Mouse (Mus musculus): Measurements from ENCODE around the gene Mvp. TPM values are rescaled to one million over a fixed set of nuclear protein-coding genes. Genes with fewer than 3 reads are reported as not detected.

The Mvp gene
- total and polyA plus RNA-seq, 3 experiments, result 19.8 to 20.6 TPM; not detected in 1

GRCm38 (mm10) chr7:127024755-127025555 lies 10.5 kb upstream of the Mvp start:
- Histone ChIP-seq H3K36me3 (ENCODE audit: control insufficient read depth in 1 of 2, insufficient read depth in 2 of 2, low read length in 2 of 2) (peaks cover 10 to 34% of the 10 kb centered on the region in 2 experiments), H3K4me1 (ENCODE audit: control insufficient read depth in 1 of 2, insufficient read depth in 2 of 2, low read length in 2 of 2) (peaks cover 11 to 34% of the 10 kb centered on the region in 2 experiments; a peak in 3 of 4 replicates), H3K79me2 (ENCODE audit: control insufficient read depth, insufficient read depth, low read length, poor library complexity) (peaks cover 41% of the 10 kb centered on the region), H3K9me3 (replicated peaks; ENCODE audit: insufficient read depth, low read length) (no peaks in the 10 kb centered on the region), H3K4me3 (ENCODE audit: control insufficient read depth in 1 of 2, insufficient read depth in 1 of 2, low read depth in 2 of 2, low read length in 2 of 2) (peak overlapping the region; percentile 59 to 86), H3K9ac (ENCODE audit: control insufficient read depth, low read depth, low read length, poor library complexity, severe bottlenecking) (peak overlapping the region; percentile 97), H3K27ac (ENCODE audit: control insufficient read depth, low read depth, low read length) (peak overlapping the region; percentile 93), H3K27me3 (ENCODE audit: control insufficient read depth in 1 of 2, insufficient read depth in 2 of 2, low read length in 2 of 2) (no peaks in the 10 kb centered on the region)
- peak; percentile 87 for DNase-seq (ENCODE audit: low read depth, low spot score)
- TF ChIP-seq POLR2A (IDR thresholded peaks at IDR 0.05; ENCODE audit: control insufficient read depth in 1 of 2, insufficient read depth in 1 of 2, low read depth in 1 of 2, low read length in 2 of 2, poor library complexity in 1 of 2) (peak; percentile 48 to 79; a peak in 2 of 4 replicates), MAX (IDR thresholded peaks at IDR 0.05; ENCODE audit: low read length) (peak; percentile 94), POLR2AphosphoS5 (IDR thresholded peaks at IDR 0.05; ENCODE audit: borderline replicate concordance, low read depth, low read length) (0 out of 2 replicates have a peak, but pooled peaks have one; percentile 37), MYC (IDR thresholded peaks at IDR 0.05; ENCODE audit: low read depth, low read length) (peak; percentile 88), ZC3H11A (IDR thresholded peaks at IDR 0.05; ENCODE audit: low read depth, low read length) (no peak), TBP (IDR thresholded peaks at IDR 0.05; ENCODE audit: low read depth, low read length) (peak; percentile 66; the same call in 1 of the 2 replicates), SMC3 (IDR thresholded peaks at IDR 0.05; ENCODE audit: low read depth, low read length) (peak; percentile 19), CTCF (IDR thresholded peaks at IDR 0.05 in 2 of 3, conservative IDR thresholded peaks at IDR 0.05 in 1 of 3; ENCODE audit: control insufficient read depth in 1 of 3, insufficient read depth in 1 of 3, low read depth in 2 of 3, low read length in 3 of 3, poor library complexity in 1 of 3, severe bottlenecking in 1 of 3) (peak; percentile 26 to 52 (median 27); a peak in 5 of 6 replicates), UBTF (IDR thresholded peaks at IDR 0.05; ENCODE audit: borderline replicate concordance, insufficient read depth, low read depth, low read length) (no peak), MXI1 (IDR thresholded peaks at IDR 0.05; ENCODE audit: low read depth, low read length) (peak; percentile 83), USF1 (IDR thresholded peaks at IDR 0.05; ENCODE audit: low read depth, low read length) (0 out of 2 replicates have a peak, but pooled peaks have one; percentile 50), POLR2AphosphoS2 (IDR thresholded peaks at IDR 0.05; ENCODE audit: low read length) (peak; percentile 67), SIN3A (IDR thresholded peaks at IDR 0.05; ENCODE audit: low read length) (peak; percentile 63), USF2 (IDR thresholded peaks at IDR 0.05; ENCODE audit: borderline replicate concordance in 1 of 2, insufficient read depth in 1 of 2, low read depth in 1 of 2, low read length in 2 of 2) (no peak)

GRCm38 (mm10) chr7:127023896-127024690 lies 9.7 kb upstream of the Mvp start:
- TF ChIP-seq KAT2A (conservative IDR thresholded peaks at IDR 0.05; ENCODE audit: low read depth, low read length), result no peak
- TF ChIP-seq MXI1 (IDR thresholded peaks at IDR 0.05; ENCODE audit: low read depth, low read length), result peak; percentile 67
- 0 out of 2 replicates have a peak, but pooled peaks have one; percentile 36 for TF ChIP-seq CHD1 (IDR thresholded peaks at IDR 0.05; ENCODE audit: low read depth, low read length)
- Histone ChIP-seq H3K9ac (ENCODE audit: control insufficient read depth, low read depth, low read length, poor library complexity, severe bottlenecking) (peak overlapping the region; percentile 97), H3K27ac (ENCODE audit: control insufficient read depth, low read depth, low read length) (peak overlapping the region; percentile 93), H3K4me1 (ENCODE audit: control insufficient read depth in 1 of 2, insufficient read depth in 2 of 2, low read length in 2 of 2) (peaks cover 4 to 30% of the 10 kb centered on the region in 2 experiments; a peak in 3 of 4 replicates), H3K36me3 (ENCODE audit: control insufficient read depth in 1 of 2, insufficient read depth in 2 of 2, low read length in 2 of 2) (peaks cover 2 to 28% of the 10 kb centered on the region in 2 experiments; a peak in 3 of 4 replicates), H3K9me3 (replicated peaks; ENCODE audit: insufficient read depth, low read length) (no peaks in the 10 kb centered on the region), H3K79me2 (ENCODE audit: control insufficient read depth, insufficient read depth, low read length, poor library complexity) (peaks cover 41% of the 10 kb centered on the region), H3K4me3 (ENCODE audit: control insufficient read depth in 1 of 2, insufficient read depth in 1 of 2, low read depth in 2 of 2, low read length in 2 of 2) (peak overlapping the region; percentile 59 to 86), H3K27me3 (ENCODE audit: control insufficient read depth in 1 of 2, insufficient read depth in 2 of 2, low read length in 2 of 2) (no peaks in the 10 kb centered on the region)
- DNase-seq (ENCODE audit: low read depth, low spot score), result peak; percentile 59
